Mouse (Mus musculus) neural tube, embryonic 14.5 days (tissue): ENCODE measurements around the gene Elp5. TPM values are rescaled to one million over a fixed set of nuclear protein-coding genes. Genes with fewer than 3 reads are reported as not detected.

Source experiments
- ATAC-seq: fragments of 200-750 bp; cut with Nextera tagmentation; 2 replicates; pipeline ENCODE4 v1.8.0; 2017; ENCODE audit warnings: low read depth, mild to moderate bottlenecking, moderate TSS enrichment, moderate library complexity
- H3K27ac ChIP-seq: fragments of 300-500 bp; sonication (generic); 2 replicates; pipeline ENCODE4 v1.5.1; 2014; ENCODE audit warnings: low read depth, mild to moderate bottlenecking, control low read depth, low read length, moderate library complexity, mixed read lengths
- H3K27me3 ChIP-seq: fragments of 300-500 bp; sonication (generic); 2 replicates; pipeline ENCODE4 v1.6.1; 2014; ENCODE audit warnings: low read length; ENCODE audit not compliant: control insufficient read depth, insufficient read depth
- H3K36me3 ChIP-seq: fragments of 300-500 bp; sonication (generic); 2 replicates; pipeline ENCODE4 v1.6.1; 2014; ENCODE audit warnings: low read length, mixed read lengths; ENCODE audit not compliant: control insufficient read depth, insufficient read depth
- H3K4me1 ChIP-seq: fragments of 300-500 bp; sonication (generic); 2 replicates; pipeline ENCODE4 v1.6.1; 2014; ENCODE audit warnings: low read length; ENCODE audit not compliant: control insufficient read depth, insufficient read depth
- H3K4me2 ChIP-seq: fragments of 300-500 bp; sonication (generic); 2 replicates; pipeline ENCODE4 v1.6.1; 2014; ENCODE audit warnings: mild to moderate bottlenecking, low read depth, low read length, control low read depth
- H3K4me3 ChIP-seq: fragments of 300-500 bp; sonication (generic); 2 replicates; pipeline ENCODE4 v1.5.1; 2014; ENCODE audit warnings: low read depth, low read length, control low read depth, mixed read lengths
- H3K9ac ChIP-seq: fragments of 300-500 bp; sonication (generic); replicated peaks from 2 replicates; pipeline ENCODE4 v1.6.1; 2014; ENCODE audit warnings: low read depth, mild to moderate bottlenecking, control low read depth, low read length, mixed read lengths
- H3K9me3 ChIP-seq: fragments of 300-500 bp; sonication (generic); 2 replicates; pipeline ENCODE4 v1.6.1; 2016; ENCODE audit warnings: low read length; ENCODE audit not compliant: control insufficient read depth
- WGBS: fragments of 180-500 bp; shearing (Covaris S2); extraction: QIAGEN DNeasy Blood & Tissue Kit; methylation state at CpG from one replicate; pipeline ENCODE4 v1.1.7; 2014; 5-methylcytosine and 5-hydroxymethylcytosine counted together
- polyA plus RNA-seq: library from polyadenylated mRNA; unstranded; fragments of >200 nt; fragmentation: Nextera tagmentation; extraction: Ambion mirVana; gene quantifications from 2 replicates; pipeline ENCODE4 v1.2.1, GENCODE M21; 2014

Gene Elp5
- polyA plus RNA-seq, 1 experiment from 2014 or later, result 175 TPM

DNA sequence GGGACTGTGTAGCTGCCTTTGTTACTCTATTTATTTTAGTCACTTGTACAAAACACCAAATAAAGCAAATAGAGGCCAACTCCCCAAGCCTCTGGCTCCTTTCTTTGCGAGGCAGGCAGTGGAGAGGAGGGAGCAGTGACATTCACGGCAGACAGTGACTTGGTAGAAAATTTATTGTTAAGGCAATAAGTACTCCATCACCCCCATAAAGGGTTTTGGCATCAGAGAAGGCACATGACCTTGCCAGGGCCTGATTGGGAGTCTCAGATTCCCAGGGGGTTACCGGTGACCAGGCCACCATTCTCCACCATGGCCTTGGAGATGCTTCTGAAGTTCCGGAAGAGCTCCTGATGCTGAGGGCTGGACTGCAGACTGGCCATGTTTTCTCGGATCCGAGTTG, 27.7 kb upstream of the Elp5 start:
- 89% methylated on average over 6 of the region's 6 CpGs for WGBS
- Histone ChIP-seq H3K36me3 (peaks cover 75% of the 10 kb centered on the region), H3K27me3 (no peaks in the 10 kb centered on the region), H3K9ac (no peak overlapping the region), H3K4me2 (no peak overlapping the region), H3K4me1 (peaks cover 3% of the 10 kb centered on the region; the same call in 1 of the 2 replicates), H3K27ac (no peak overlapping the region), H3K4me3 (no peak overlapping the region), H3K9me3 (no peaks in the 10 kb centered on the region)
- ATAC-seq, result no peak

DNA sequence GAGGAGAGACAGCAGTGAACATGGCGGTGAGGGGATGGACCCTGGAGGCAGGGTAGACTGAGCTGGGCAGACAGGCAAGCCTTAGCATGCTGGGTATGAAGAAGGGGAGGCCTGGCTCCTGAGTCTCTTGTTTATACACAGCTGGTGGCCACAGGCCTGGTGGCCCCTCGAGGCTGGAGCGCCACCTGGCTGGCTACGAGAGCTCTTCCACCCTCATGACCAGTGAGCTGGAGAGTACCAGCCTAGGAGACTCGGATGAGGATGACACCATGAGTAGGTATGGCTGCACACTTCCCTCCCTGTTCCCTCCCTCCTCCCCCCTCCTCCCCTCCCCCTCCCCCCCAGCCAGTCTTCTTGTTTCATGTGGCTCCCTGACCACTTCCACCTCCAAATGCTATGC, 23.2 kb upstream of the Elp5 start:
- H3K9ac ChIP-seq, result no peak overlapping the region
- no peak overlapping the region for H3K27ac ChIP-seq
- no peaks in the 10 kb centered on the region for H3K9me3 ChIP-seq
- H3K4me3 ChIP-seq, result no peak overlapping the region
- H3K27me3 ChIP-seq, result no peaks in the 10 kb centered on the region
- no peak for ATAC-seq
- no peak overlapping the region for H3K4me2 ChIP-seq
- peaks cover 22% of the 10 kb centered on the region for H3K4me1 ChIP-seq
- peaks cover 54% of the 10 kb centered on the region for H3K36me3 ChIP-seq
- 72% methylated on average over 2 of the region's 5 CpGs for WGBS

DNA sequence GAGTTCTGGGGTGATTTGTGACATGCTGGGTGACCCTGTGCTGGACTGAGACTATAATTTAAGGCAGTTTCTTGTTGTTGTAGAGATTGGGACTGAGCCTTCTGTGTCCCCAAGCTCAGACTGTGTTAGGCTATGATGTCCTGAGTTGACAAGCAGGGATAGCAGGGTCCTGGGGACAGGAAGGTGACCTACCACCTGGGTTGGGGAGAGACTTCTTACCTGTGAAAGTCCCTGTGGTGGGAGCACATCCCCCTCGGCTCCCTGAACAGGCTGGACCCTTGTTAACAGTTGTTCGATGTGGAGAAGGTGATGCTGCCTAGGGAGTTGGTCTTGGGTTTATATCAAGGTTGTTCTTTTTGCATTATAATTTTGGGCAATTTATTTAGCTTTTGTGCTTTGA, 20.2 kb upstream of the Elp5 start:
- Histone ChIP-seq H3K4me2 (peak overlapping the region; percentile 46), H3K4me3 (no peak overlapping the region), H3K9ac (0 out of 2 replicates have a peak overlapping the region, but pooled peaks have one; percentile 4), H3K27ac (no peak overlapping the region), H3K4me1 (peaks cover 32% of the 10 kb centered on the region), H3K27me3 (no peaks in the 10 kb centered on the region), H3K36me3 (peaks cover 42% of the 10 kb centered on the region), H3K9me3 (no peaks in the 10 kb centered on the region)
- WGBS, result 90% methylated on average over 2 of the region's 2 CpGs
- ATAC-seq, result no peak

DNA sequence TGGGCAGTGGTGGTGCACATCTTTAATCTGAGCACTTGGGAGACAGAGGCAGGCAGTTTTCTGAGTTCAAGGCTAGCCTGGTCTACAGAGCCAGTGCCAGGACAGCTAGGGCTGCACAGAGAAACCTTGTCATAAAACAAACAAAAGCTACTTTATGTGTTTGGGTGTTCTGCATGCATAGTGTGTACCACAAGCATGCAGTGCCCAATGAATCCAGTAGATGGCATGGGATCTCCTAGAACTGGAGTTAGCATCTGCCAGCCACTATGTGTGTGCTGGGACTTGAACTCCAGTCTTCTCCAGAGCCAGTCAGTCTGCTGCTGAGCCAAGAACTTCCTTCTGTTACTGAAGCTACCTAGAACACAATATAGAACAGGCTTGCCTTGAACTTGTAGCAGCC, 19.5 kb upstream of the Elp5 start:
- Histone ChIP-seq H3K9me3 (no peaks in the 10 kb centered on the region), H3K27ac (no peak overlapping the region), H3K27me3 (no peaks in the 10 kb centered on the region), H3K4me1 (peaks cover 35% of the 10 kb centered on the region), H3K36me3 (peaks cover 36% of the 10 kb centered on the region), H3K4me2 (peak overlapping the region; percentile 46), H3K9ac (no peak overlapping the region), H3K4me3 (peak overlapping the region; percentile 75)
- ATAC-seq, result no peak

DNA sequence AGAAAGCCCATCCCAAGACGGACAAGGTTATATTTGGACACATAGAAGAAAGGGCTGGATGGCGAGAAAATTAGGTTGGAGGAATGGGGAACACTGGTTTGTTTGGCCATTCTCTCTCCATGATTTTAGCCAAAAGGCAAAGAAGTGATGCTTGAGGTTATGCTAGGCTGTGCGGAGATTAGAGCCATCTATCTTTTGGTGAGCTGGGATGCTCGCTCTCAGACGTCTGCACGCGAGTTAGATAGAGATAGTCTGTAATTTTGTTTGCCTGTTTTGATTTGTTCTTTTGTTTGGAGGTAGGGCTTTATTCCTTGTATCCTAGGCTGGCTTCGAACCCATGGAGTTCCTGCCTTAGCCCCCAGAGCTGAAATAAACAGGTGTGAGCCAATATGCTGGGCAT, 18.8 kb upstream of the Elp5 start:
- peak overlapping the region; percentile 93 for H3K27ac ChIP-seq

DNA sequence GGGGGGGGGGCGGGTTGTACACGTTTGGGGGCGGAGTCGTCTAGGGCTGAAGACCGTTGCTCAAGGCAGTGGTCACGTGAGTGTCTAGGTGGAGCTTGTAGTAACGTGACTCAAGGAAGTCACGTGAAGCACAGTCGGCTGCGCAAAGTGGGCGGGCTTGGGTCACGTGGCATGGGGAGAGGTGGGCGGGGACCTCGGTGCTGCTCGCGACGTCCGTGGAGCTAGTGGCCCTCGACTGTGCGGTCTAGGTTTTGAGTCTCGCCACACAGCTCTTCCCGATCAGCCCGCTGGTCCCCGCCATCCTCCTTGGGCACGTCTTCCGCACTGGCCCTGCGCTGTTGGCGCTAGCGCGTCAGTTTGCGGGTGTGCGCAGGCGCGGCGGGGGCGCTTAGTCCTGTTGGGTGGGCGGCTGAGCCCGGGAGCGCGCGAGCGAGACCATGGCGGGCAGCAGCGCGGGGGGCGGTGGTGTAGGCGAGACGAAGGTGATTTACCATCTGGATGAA, 18.1 kb upstream of the Elp5 start, which contains the start of gene Dvl2:
TSS of gene Dvl2 (plus strand) at position 200 of the 503 bp plus-strand sequence.
- peaks cover 35% of the 10 kb centered on the region for H3K4me1 ChIP-seq
- under 1% methylated on average over 41 of the region's 48 CpGs for WGBS
- peak within 1 kb of the TSS; percentile 46 for H3K4me2 ChIP-seq
- peak within 1 kb of the TSS; percentile 93 for H3K27ac ChIP-seq
- H3K4me3 ChIP-seq, result peak within 1 kb of the TSS; percentile 75
- no peaks in the 10 kb centered on the region for H3K9me3 ChIP-seq
- H3K27me3 ChIP-seq, result no peaks in the 10 kb centered on the region
- H3K36me3 ChIP-seq, result peaks cover 23% of the 10 kb centered on the region
- peak; percentile 61 for ATAC-seq
- peak within 1 kb of the TSS; percentile 69 for H3K9ac ChIP-seq

More for the DNA sequence above, 18.8 kb upstream of the Elp5 start:
- 9% methylated on average over 8 of the region's 8 CpGs for WGBS
- peak overlapping the region; percentile 75 for H3K4me3 ChIP-seq
- ATAC-seq, result no peak
- H3K36me3 ChIP-seq, result peaks cover 29% of the 10 kb centered on the region
- H3K9me3 ChIP-seq, result no peaks in the 10 kb centered on the region
- peak overlapping the region; percentile 69 for H3K9ac ChIP-seq
- no peaks in the 10 kb centered on the region for H3K27me3 ChIP-seq
- H3K4me2 ChIP-seq, result peak overlapping the region; percentile 46
- peaks cover 35% of the 10 kb centered on the region for H3K4me1 ChIP-seq

DNA sequence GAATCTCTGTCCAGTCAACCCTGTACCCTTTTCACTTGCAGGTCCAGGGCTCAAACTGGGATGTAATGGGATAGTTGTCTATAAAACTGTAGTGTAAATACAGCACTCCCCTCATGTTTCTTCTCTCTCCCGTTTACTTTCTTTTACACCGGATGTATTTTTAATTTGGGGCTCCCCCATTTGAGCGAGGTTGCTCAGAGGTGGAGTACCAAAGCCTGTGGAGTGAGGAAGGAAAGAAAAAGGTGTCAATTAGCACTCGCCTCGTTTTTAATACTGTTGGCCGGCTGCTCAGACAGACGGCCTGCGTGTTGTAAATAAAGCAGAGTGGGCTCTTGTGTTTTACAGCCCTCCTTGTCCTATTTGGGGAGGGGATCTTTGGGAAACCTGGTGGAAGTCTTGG, 17.3 kb upstream of the Elp5 start:
- H3K9me3 ChIP-seq, result no peaks in the 10 kb centered on the region
- peaks cover 19% of the 10 kb centered on the region for H3K36me3 ChIP-seq
- 75% methylated on average over 8 of the region's 8 CpGs for WGBS
- ATAC-seq, result no peak
- peaks cover 35% of the 10 kb centered on the region for H3K4me1 ChIP-seq
- H3K4me3 ChIP-seq, result no peak overlapping the region
- no peak overlapping the region for H3K9ac ChIP-seq
- H3K27me3 ChIP-seq, result no peaks in the 10 kb centered on the region
- peak overlapping the region; percentile 24; the same call in 1 of the 2 replicates for H3K4me2 ChIP-seq
- H3K27ac ChIP-seq, result no peak overlapping the region

DNA sequence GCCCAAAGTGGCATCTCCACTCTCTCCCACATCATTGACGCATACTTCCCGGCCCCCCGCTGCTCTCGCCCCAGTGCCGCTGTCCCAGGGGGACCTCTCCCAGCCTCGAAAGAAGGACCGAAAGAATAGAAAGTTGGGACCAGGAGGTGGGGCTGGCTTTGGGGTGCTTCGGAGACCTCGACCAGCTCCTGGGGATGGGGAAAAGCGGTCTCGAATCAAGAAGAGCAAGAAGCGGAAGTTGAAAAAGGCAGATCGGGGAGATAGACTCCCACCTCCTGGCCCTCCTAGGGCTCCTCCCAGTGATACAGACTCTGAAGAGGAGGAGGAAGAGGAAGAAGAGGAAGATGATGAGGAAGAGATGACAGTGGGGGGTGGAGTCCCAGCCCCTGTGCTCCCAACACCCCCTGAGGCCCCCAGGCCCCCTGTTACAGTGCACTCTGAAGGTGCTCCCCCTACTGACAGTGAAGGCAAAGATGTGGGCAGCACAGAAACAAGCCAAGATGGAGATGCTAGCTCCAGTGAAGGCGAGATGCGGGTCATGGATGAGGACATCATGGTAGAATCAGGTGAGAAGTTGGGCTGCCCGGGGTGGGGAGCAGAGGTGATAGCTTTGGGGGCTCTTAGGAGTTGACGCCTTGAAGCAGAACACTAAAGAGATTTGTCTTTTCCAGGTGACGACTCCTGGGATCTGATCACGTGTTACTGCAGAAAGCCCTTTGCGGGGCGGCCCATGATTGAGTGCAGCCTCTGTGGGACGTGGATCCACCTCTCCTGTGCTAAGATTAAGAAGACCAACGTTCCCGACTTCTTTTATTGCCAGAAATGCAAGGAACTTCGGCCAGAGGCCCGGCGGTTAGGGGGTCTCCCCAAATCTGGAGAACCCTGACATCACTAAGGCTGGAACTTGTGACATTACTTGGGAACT, 16.5 kb upstream of the Elp5 start:
- 94% methylated on average over 27 of the region's 27 CpGs for WGBS
- no peak overlapping the region for H3K27ac ChIP-seq

DNA sequence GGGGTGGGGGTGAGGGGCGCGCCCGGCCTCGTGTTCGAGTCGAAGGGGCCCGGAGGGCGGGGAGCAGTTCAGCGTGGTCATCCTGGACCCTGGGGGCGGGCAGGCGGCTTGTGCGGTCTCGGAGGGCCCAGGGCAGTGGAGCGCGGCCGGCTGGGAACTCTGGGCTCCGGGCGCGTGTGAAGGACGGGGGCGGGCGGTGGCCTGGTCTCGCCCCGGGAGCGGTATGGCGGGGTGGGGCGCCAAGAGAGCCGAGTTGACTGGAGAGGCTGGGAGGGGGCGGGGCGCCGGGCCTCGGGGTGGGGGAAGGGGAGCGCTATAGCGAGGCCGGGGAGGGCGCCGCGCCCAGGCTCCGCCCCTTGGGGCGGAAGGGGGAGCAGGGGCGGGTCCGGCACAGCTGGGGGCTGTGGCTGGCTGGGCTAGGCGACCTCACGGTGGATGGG, 14.8 kb upstream of the Elp5 start:
- ATAC-seq, result no peak
- Histone ChIP-seq H3K27me3 (no peaks in the 10 kb centered on the region), H3K4me3 (peak overlapping the region; percentile 85), H3K9me3 (no peaks in the 10 kb centered on the region), H3K9ac (peak overlapping the region; percentile 78), H3K27ac (peak overlapping the region; percentile 93), H3K4me2 (peak overlapping the region; percentile 64), H3K36me3 (peaks cover 34% of the 10 kb centered on the region), H3K4me1 (peaks cover 29% of the 10 kb centered on the region)
- WGBS, result 2% methylated on average over 26 of the region's 44 CpGs

More for the DNA sequence above, 16.5 kb upstream of the Elp5 start:
- Histone ChIP-seq H3K27me3 (no peaks in the 10 kb centered on the region), H3K9ac (no peak overlapping the region), H3K9me3 (no peaks in the 10 kb centered on the region), H3K36me3 (peaks cover 27% of the 10 kb centered on the region), H3K4me1 (peaks cover 35% of the 10 kb centered on the region), H3K4me3 (no peak overlapping the region), H3K4me2 (no peak overlapping the region)
- ATAC-seq, result no peak
